Mouse (Mus musculus) gastrocnemius, postnatal 4 days (tissue): ENCODE data around the gene Abtb2. TPM values are rescaled to one million over a fixed set of nuclear protein-coding genes. Genes with fewer than 3 reads are reported as not detected.

Experiments
- DNase-seq, 2 experiments: peaks; one replicate each; pipeline ENCODE4 v3.0.0; 2021 to 2022; ENCODE audit warnings: low spot score in 2 of 2, mixed read lengths in 2 of 2
- total RNA-seq, 2 experiments: library from RNA; stranded (reverse); gene quantifications; 2 replicates each; pipeline ENCODE4 v1.2.3; 2021

The Abtb2 gene
- total RNA-seq, 2 experiments from 2014 or later, result 31.8 to 36.0 TPM

DNA sequence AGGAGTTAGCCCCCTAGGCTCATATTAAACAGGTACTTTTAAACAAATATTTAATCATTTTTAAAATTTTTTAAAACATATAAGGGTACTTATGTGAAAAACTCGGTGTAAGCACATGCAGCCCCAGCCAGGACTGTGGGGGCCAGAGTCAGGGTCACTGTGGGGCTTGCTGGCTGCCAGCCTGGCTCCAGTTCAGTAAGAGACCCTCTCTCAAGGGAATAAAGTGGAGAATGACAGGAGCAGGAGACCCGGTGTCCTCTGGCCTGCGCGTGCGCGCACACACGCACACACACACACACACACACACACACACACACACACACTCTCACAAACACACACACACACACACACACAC lies 153.2 kb downstream of the Abtb2 start:
- DNase-seq, result no peak

GRCm38 (mm10) chr2:103724521-103724920 lies 158.4 kb downstream of the Abtb2 start:
- DNase-seq, result no peak

GRCm38 (mm10) chr2:103728027-103728540 lies 162.0 kb downstream of the Abtb2 start:
- DNase-seq, result no peak

- no peak for DNase-seq
Measured at GRCm38 (mm10) chr2:103730999-103731398, 164.9 kb downstream of the Abtb2 start.

GRCm38 (mm10) chr2:103731423-103731822 lies 165.3 kb downstream of the Abtb2 start:
- no peak for DNase-seq

DNA sequence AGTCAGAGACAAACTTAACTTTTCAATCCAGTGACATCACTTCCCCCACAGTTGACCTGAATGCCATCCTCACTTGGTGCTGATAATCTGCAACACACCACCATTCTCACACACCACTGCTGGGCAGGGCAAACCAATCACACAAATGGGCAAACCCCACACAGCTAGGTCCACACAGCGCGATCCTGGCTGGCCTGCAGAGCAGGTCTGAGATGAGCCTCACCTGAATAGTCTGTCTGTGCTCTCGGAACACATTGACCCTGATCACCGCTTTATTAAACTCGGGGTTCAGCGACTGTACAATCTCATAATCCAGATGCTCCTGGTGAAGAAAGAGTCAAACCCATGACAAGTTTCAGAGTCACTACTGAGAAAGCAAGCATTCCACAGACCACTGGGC lies 176.7 kb downstream of the Abtb2 start:
- no peak for DNase-seq

- no peak for DNase-seq
Measured at GRCm38 (mm10) chr2:103743536-103743935, 177.4 kb downstream of the Abtb2 start.

- peak in 1 of 2 experiments; percentile 58 for DNase-seq
Measured at GRCm38 (mm10) chr2:103743988-103744387, 177.9 kb downstream of the Abtb2 start.

- no peak for DNase-seq
Measured at GRCm38 (mm10) chr2:103745481-103745880, 179.4 kb downstream of the Abtb2 start.

DNA sequence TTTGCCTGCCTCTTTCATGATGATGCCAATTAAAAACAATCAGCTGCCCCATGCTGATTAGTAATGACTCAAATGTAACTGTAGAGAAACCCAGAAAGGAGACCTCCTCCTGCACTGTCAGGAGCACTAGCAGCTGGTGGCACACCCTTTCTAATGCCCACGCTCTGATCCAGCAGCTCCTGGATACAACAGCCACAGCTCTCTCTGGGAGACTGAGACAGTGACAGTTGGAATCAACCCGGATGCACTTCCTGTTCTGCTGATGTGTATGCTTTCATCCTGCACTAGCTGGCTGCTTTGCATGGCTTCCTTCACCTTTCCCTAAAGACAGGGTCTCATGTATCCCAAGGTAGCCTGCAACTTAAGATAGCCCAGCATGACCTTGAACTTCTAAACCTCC lies 180.0 kb downstream of the Abtb2 start:
- no peak for DNase-seq

DNA sequence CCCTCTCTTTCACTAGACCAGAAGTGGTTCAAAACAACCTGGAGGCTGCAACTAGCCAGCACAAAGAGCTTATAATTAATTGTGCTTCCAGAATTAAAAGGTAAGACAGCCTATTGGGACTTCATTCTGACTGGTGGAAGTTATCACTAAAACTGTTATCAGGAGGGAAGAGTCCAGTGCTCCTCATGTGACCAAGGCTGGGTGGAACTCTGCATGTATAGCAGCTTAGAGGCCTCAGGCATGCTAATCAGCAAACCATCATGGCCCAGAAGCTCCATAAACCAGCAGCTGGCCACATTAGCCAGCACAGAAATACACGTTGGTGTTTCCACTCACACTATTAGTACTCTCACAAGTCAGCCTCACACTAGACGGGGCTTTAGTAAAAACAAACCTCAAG lies 180.7 kb downstream of the Abtb2 start:
- DNase-seq, result no peak

GRCm38 (mm10) chr2:103747891-103748290 lies 181.8 kb downstream of the Abtb2 start:
- no peak for DNase-seq

DNA sequence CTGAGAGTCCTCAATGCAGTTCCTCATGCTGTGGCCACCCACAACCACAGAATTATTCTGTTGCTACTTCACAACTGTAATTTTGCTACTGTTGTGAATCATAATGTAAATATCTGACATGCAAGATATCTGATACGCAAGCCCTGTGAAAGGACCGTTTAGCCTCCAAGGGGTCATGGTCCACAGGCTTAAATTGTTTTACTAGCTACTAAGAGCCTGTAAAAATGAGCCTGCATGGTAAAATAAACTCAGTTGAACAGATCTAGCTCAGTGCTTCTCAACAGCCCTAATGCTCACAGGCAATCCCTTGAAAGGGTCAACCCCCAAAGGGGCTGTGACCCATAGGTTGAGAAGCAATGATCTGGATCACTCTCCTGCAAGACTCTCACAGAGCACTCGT lies 183.0 kb downstream of the Abtb2 start:
- DNase-seq, result no peak

GRCm38 (mm10) chr2:103751771-103752170 lies 185.7 kb downstream of the Abtb2 start:
- DNase-seq, result no peak

DNA sequence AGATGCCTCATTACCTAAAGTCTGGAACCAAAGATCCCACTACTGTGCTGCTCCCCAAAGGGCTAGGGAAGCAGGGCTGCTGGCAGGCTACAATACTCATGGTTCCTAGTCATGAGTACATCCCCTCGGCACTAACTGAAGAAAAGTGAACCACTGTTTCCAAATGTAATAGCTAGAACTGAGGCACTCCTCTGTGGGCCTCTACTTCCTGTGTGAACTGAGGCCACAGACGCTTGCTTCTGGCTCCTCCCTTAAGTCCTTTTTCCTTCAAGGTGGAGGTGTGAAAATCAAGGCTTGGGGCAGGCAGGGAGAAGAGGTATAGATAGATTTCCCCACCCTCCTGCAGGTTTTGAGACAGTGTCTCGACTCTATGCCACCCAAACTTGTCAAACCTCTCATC lies 188.5 kb downstream of the Abtb2 start:
- no peak for DNase-seq

- DNase-seq, result no peak
Measured at GRCm38 (mm10) chr2:103755458-103756085, 189.5 kb downstream of the Abtb2 start.

DNA sequence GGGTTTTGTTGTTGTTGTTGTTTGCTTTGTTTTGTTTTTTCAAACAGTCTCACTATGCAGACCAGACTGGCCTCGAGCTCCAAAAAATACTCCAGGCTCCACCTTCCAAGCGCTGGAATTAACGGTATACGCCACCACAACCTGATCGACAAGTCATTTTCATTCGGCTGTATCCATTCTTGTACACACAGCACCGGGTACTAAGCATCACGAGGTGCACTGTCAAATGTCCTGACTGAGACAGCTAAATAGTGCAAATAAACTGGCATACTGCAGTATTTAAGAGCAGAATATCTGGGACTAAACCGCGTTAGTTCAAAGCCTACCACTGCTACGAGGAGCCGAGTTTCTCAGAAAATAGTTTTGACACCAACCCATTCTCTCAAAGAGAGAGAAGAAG lies 194.3 kb downstream of the Abtb2 start:
- DNase-seq, result no peak

DNA sequence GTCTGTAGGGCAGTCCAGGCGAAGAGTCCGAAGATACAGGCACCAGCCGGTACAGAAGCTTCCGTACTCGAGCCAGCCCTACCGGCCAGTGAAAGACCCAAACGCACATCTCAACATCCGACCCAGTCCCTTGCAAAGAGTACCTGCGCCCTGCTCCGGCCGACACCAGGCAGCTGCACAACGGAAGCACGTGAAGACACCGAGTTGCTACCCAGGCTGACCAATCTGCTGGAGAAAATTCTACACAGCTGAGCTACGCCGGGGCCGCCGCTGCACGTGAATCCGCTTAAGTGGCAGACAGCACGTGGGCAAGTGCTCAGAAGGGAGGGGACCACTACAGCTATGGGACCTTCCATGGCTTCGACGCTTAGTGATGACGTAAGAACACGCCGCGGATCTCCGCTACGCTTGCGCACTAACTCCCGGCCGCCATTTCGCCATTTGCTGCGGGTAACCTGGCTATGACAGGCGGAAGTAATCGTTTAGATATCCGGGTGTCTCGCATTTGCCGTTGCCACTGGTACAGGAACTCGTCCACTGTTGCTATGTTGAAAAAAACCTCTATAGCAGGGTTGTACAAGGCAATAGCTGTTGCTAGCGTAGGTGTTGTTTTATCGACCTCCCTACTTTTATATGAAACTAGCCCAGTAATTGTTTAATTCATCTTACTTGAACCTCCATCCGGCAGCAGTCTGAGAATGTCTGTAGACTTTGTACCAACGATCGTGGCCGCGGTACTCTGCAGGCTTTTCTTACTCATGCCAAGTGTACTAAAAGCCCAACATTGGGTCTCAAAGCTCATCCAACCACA lies 195.0 kb downstream of the Abtb2 start, which contains the start of gene Nat10:
Gene Nat10, minus strand, starts transcription at position 365 of the 811 bp plus-strand sequence.
- DNase-seq, result peak; percentile 92 to 98

GRCm38 (mm10) chr2:103761993-103762392 lies 195.9 kb downstream of the Abtb2 start:
- no peak for DNase-seq

DNA sequence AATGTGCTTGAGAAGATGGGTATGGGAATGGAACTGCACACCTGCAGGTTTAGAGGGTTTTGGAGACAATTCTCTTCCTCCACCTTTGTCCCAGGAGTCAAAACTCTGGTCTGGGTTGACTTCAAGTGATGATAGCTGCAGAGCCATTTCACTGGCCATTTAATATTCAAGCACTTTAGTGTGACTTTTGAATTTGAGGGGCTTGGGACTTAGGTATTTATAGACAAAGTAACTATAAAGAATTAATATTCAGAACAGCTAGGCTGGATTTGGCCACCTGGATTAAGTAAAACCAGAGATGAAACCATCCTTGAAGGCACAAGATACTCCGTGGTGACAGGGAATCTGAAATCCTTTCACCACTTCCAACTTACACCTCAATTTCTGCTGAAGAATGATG lies 196.4 kb downstream of the Abtb2 start:
- no peak for DNase-seq
